Mouse (Mus musculus) megakaryocyte, embryonic 14.5 days (primary cell): ENCODE data around the gene Tmem222. TPM values are rescaled to one million over a fixed set of nuclear protein-coding genes. Genes with fewer than 3 reads are reported as not detected.

Experiments
- H3K27me3 ChIP-seq: replicated peaks from 2 replicates; pipeline ENCODE3; 2012; ENCODE audit warnings: inconsistent platforms
- H3K36me3 ChIP-seq: replicated peaks from 2 replicates; pipeline ENCODE3; 2012; ENCODE audit warnings: low read length, inconsistent platforms, mixed read lengths
- H3K4me1 ChIP-seq: 2 replicates; pipeline ENCODE4 v1.6.1; 2012; ENCODE audit warnings: inconsistent platforms
- H3K4me3 ChIP-seq: replicated peaks from 2 replicates; pipeline ENCODE3; 2012; ENCODE audit warnings: moderate library complexity, mild to moderate bottlenecking, inconsistent platforms
- H3K9me3 ChIP-seq: 2 replicates; pipeline ENCODE4 v1.6.1; 2012; ENCODE audit warnings: inconsistent platforms
- FLI1 ChIP-seq: IDR thresholded peaks from 2 replicates; pipeline ENCODE4 v1.6.1; 2012; ENCODE audit warnings: low read length, inconsistent platforms, mixed read lengths
- GATA1 ChIP-seq: IDR thresholded peaks from 3 replicates; pipeline ENCODE4 v1.6.1; 2012; ENCODE audit warnings: mixed read lengths, low read length, inconsistent platforms, borderline replicate concordance
- polyA plus RNA-seq: library from polyadenylated mRNA; stranded (reverse); fragments of >175 nt; gene quantifications from 2 replicates; pipeline ENCODE4 v1.2.3, GENCODE M21; 2012; ENCODE audit warnings: low replicate concordance; ENCODE audit not compliant: insufficient read depth

The Tmem222 gene
- polyA plus RNA-seq, 1 experiment, result 12.2 TPM

- peaks cover 98% of the 10 kb centered on the region for H3K36me3 ChIP-seq
- no peak for TF ChIP-seq FLI1
- TF ChIP-seq GATA1, result no peak
- no peak overlapping the region for H3K4me3 ChIP-seq
- peaks cover 37% of the 10 kb centered on the region for H3K4me1 ChIP-seq
- no peaks in the 10 kb centered on the region for H3K9me3 ChIP-seq
- H3K27me3 ChIP-seq, result no peaks in the 10 kb centered on the region
Observed at GRCm38 (mm10) chr4:133300421-133300820, 22.8 kb upstream of the Tmem222 start.

GRCm38 (mm10) chr4:133299701-133300100, 22.1 kb upstream of the Tmem222 start:
- peaks cover 98% of the 10 kb centered on the region for H3K36me3 ChIP-seq
- no peaks in the 10 kb centered on the region for H3K27me3 ChIP-seq
- no peaks in the 10 kb centered on the region for H3K9me3 ChIP-seq
- no peak overlapping the region for H3K4me3 ChIP-seq
- TF ChIP-seq GATA1 (no peak), FLI1 (no peak)
- H3K4me1 ChIP-seq, result peaks cover 37% of the 10 kb centered on the region

GRCm38 (mm10) chr4:133298516-133299365, 21.1 kb upstream of the Tmem222 start:
- H3K9me3 ChIP-seq, result no peaks in the 10 kb centered on the region
- no peak overlapping the region for H3K4me3 ChIP-seq
- TF ChIP-seq FLI1 (no peak), GATA1 (no peak)
- H3K4me1 ChIP-seq, result peaks cover 37% of the 10 kb centered on the region
- no peaks in the 10 kb centered on the region for H3K27me3 ChIP-seq
- H3K36me3 ChIP-seq, result peaks cover 100% of the 10 kb centered on the region

GRCm38 (mm10) chr4:133297801-133298238, 20.2 kb upstream of the Tmem222 start:
- TF ChIP-seq FLI1 (no peak), GATA1 (no peak)
- H3K36me3 ChIP-seq, result peaks cover 100% of the 10 kb centered on the region

GRCm38 (mm10) chr4:133297360-133297759, 19.8 kb upstream of the Tmem222 start:
- Histone ChIP-seq H3K27me3 (peaks cover 2% of the 10 kb centered on the region), H3K36me3 (peaks cover 100% of the 10 kb centered on the region), H3K9me3 (no peaks in the 10 kb centered on the region), H3K4me3 (no peak overlapping the region), H3K4me1 (peaks cover 37% of the 10 kb centered on the region)
- TF ChIP-seq FLI1 (no peak), GATA1 (no peak)

More at GRCm38 (mm10) chr4:133297801-133298238, 20.2 kb upstream of the Tmem222 start:
- peaks cover 37% of the 10 kb centered on the region for H3K4me1 ChIP-seq
- no peaks in the 10 kb centered on the region for H3K9me3 ChIP-seq
- H3K27me3 ChIP-seq, result peaks cover 2% of the 10 kb centered on the region
- no peak overlapping the region for H3K4me3 ChIP-seq

GRCm38 (mm10) chr4:133294084-133294483, 16.5 kb upstream of the Tmem222 start:
- Histone ChIP-seq H3K9me3 (no peaks in the 10 kb centered on the region), H3K4me1 (peaks cover 24% of the 10 kb centered on the region), H3K27me3 (peaks cover 2% of the 10 kb centered on the region), H3K36me3 (peaks cover 77% of the 10 kb centered on the region), H3K4me3 (no peak overlapping the region)
- TF ChIP-seq FLI1, result no peak
- no peak for TF ChIP-seq GATA1

GRCm38 (mm10) chr4:133292901-133293843, 15.6 kb upstream of the Tmem222 start:
- Histone ChIP-seq H3K4me3 (no peak overlapping the region), H3K9me3 (no peaks in the 10 kb centered on the region), H3K27me3 (peaks cover 2% of the 10 kb centered on the region), H3K36me3 (peaks cover 68% of the 10 kb centered on the region), H3K4me1 (peaks cover 15% of the 10 kb centered on the region)
- TF ChIP-seq GATA1, result no peak

GRCm38 (mm10) chr4:133292405-133292804, 14.8 kb upstream of the Tmem222 start:
- Histone ChIP-seq H3K27me3 (peaks cover 2% of the 10 kb centered on the region), H3K9me3 (no peaks in the 10 kb centered on the region), H3K4me1 (peaks cover 7% of the 10 kb centered on the region), H3K36me3 (peaks cover 60% of the 10 kb centered on the region), H3K4me3 (no peak overlapping the region)
- no peak for TF ChIP-seq GATA1
- no peak for TF ChIP-seq FLI1

GRCm38 (mm10) chr4:133291255-133291654, 13.7 kb upstream of the Tmem222 start:
- no peak overlapping the region for H3K4me3 ChIP-seq
- H3K4me1 ChIP-seq, result peaks cover 8% of the 10 kb centered on the region
- peaks cover 48% of the 10 kb centered on the region for H3K36me3 ChIP-seq
- H3K27me3 ChIP-seq, result peaks cover 2% of the 10 kb centered on the region
- TF ChIP-seq GATA1, result no peak
- no peak for TF ChIP-seq FLI1
- no peaks in the 10 kb centered on the region for H3K9me3 ChIP-seq

GRCm38 (mm10) chr4:133286476-133287077, 9.0 kb upstream of the Tmem222 start:
- H3K27me3 ChIP-seq, result no peaks in the 10 kb centered on the region
- H3K36me3 ChIP-seq, result peaks cover 5% of the 10 kb centered on the region
- no peak overlapping the region for H3K4me3 ChIP-seq
- peaks cover 46% of the 10 kb centered on the region for H3K4me1 ChIP-seq
- H3K9me3 ChIP-seq, result no peaks in the 10 kb centered on the region
- TF ChIP-seq FLI1 (no peak), GATA1 (no peak)
